Mouse (Mus musculus): ENCODE measurements at regions not wholly inside any gene's neighbourhood (a gene's known extent, or its start where the extent isn't known, plus 50 kb on each side); places are given as distances from the start of the nearest gene placed in this dataset.

DNA sequence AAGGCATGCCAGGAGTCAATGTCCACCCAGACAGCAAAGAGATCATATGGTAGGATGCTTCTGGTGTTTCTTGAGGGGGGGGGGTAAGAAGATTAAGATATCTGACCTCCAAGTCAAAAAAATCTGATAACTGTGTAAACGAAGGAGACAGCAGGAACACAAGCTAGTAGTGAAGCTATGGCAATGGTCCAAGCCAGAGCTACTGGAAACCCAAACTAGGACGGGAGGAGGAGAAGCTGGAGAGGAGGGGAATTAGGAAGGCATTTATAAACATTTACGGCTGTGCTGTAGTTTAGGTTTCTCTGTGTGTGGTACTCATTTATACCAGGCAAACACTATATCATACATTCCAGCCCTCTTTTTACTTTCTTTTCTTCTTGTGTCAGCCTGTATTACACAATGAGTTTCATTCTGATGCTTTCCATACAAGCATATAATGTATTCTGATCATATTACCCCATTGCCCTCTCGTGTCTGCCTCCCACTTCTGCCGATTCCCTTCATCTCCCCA, 84.7 kb downstream of the H2al1j start:
- TF ChIP-seq CTCF (IDR thresholded peaks at IDR 0.05; ENCODE audit: control insufficient read depth, insufficient read depth, insufficient replicate concordance, low read depth, low read length) (no peak), POLR2A (IDR thresholded peaks at IDR 0.05; ENCODE audit: control insufficient read depth, low read depth, low read length) (no peak)

All from testis, adult 2 months (tissue).